Mouse (Mus musculus): Measurements from ENCODE around the gene Pou5f1. TPM values are rescaled to one million over a fixed set of nuclear protein-coding genes. Genes with fewer than 3 reads are reported as not detected.

The Pou5f1 gene
- polyA plus RNA-seq, 1 experiment from 2014 or later, result not detected

GRCm38 (mm10) chr17:35542761-35543411 is 37.1 kb downstream of the Pou5f1 start:
- Histone ChIP-seq H3K36me3 (ENCODE audit: insufficient read depth) (no peaks in the 10 kb centered on the region), H3K27me3 (ENCODE audit: insufficient read depth, low read length) (no peaks in the 10 kb centered on the region), H3K4me1 (ENCODE audit: insufficient read depth) (no peaks in the 10 kb centered on the region), H3K27ac (ENCODE audit: low read depth) (no peak overlapping the region), H3K9ac (no peak overlapping the region), H3K9me3 (ENCODE audit: low read depth, low read length) (no peaks in the 10 kb centered on the region), H3K4me3 (ENCODE audit: low read depth, low read length) (no peak overlapping the region), H3K4me2 (no peak overlapping the region)
- TF ChIP-seq CTCF (IDR thresholded peaks at IDR 0.05; ENCODE audit: low read depth), result no peak
- WGBS, result 72% methylated on average over 15 of the region's 15 CpGs
- DNase-seq (no peak), ATAC-seq (ENCODE audit: insufficient read depth) (no peak)

- ATAC-seq (ENCODE audit: insufficient read depth) (no peak), DNase-seq (no peak)
- Histone ChIP-seq H3K4me1 (ENCODE audit: insufficient read depth) (no peaks in the 10 kb centered on the region), H3K36me3 (ENCODE audit: insufficient read depth) (no peaks in the 10 kb centered on the region), H3K4me3 (ENCODE audit: low read depth, low read length) (no peak overlapping the region), H3K27ac (ENCODE audit: low read depth) (no peak overlapping the region), H3K9me3 (ENCODE audit: low read depth, low read length) (no peaks in the 10 kb centered on the region), H3K4me2 (no peak overlapping the region), H3K9ac (no peak overlapping the region), H3K27me3 (ENCODE audit: insufficient read depth, low read length) (no peaks in the 10 kb centered on the region)
- 49% methylated on average over 14 of the region's 14 CpGs for WGBS
- no peak for TF ChIP-seq CTCF (IDR thresholded peaks at IDR 0.05; ENCODE audit: low read depth)
Measured at GRCm38 (mm10) chr17:35543412-35543861, 37.6 kb downstream of the Pou5f1 start.

GRCm38 (mm10) chr17:35544001-35544400 is 38.2 kb downstream of the Pou5f1 start:
- ATAC-seq (ENCODE audit: insufficient read depth), result no peak
- DNase-seq, result no peak

GRCm38 (mm10) chr17:35544680-35545079 is 38.9 kb downstream of the Pou5f1 start:
- H3K27ac ChIP-seq (ENCODE audit: low read depth), result no peak overlapping the region
- no peak for ATAC-seq (ENCODE audit: insufficient read depth)
- H3K9me3 ChIP-seq (ENCODE audit: low read depth, low read length), result no peaks in the 10 kb centered on the region
- peak; percentile 80 for TF ChIP-seq CTCF (IDR thresholded peaks at IDR 0.05; ENCODE audit: low read depth)
- no peak overlapping the region for H3K4me2 ChIP-seq
- H3K4me1 ChIP-seq (ENCODE audit: insufficient read depth), result no peaks in the 10 kb centered on the region
- WGBS, result 34% methylated on average over 6 of the region's 6 CpGs
- no peaks in the 10 kb centered on the region for H3K36me3 ChIP-seq (ENCODE audit: insufficient read depth)
- no peak overlapping the region for H3K4me3 ChIP-seq (ENCODE audit: low read depth, low read length)
- DNase-seq, result peak; percentile 77
- no peaks in the 10 kb centered on the region for H3K27me3 ChIP-seq (ENCODE audit: insufficient read depth, low read length)
- no peak overlapping the region for H3K9ac ChIP-seq

More at GRCm38 (mm10) chr17:35544001-35544400, 38.2 kb downstream of the Pou5f1 start:
- 65% methylated on average over 6 of the region's 6 CpGs for WGBS
- Histone ChIP-seq H3K4me3 (ENCODE audit: low read depth, low read length) (no peak overlapping the region), H3K9me3 (ENCODE audit: low read depth, low read length) (no peaks in the 10 kb centered on the region), H3K36me3 (ENCODE audit: insufficient read depth) (no peaks in the 10 kb centered on the region), H3K27ac (ENCODE audit: low read depth) (no peak overlapping the region), H3K4me1 (ENCODE audit: insufficient read depth) (no peaks in the 10 kb centered on the region), H3K27me3 (ENCODE audit: insufficient read depth, low read length) (no peaks in the 10 kb centered on the region), H3K9ac (no peak overlapping the region), H3K4me2 (no peak overlapping the region)
- TF ChIP-seq CTCF (IDR thresholded peaks at IDR 0.05; ENCODE audit: low read depth), result no peak

- ATAC-seq (ENCODE audit: insufficient read depth) (no peak), DNase-seq (no peak)
- no peak overlapping the region for H3K9ac ChIP-seq
- H3K4me2 ChIP-seq, result no peak overlapping the region
- H3K27ac ChIP-seq (ENCODE audit: low read depth), result no peak overlapping the region
- 65% methylated on average over 2 of the region's 2 CpGs for WGBS
- no peak overlapping the region for H3K4me3 ChIP-seq (ENCODE audit: low read depth, low read length)
- no peaks in the 10 kb centered on the region for H3K27me3 ChIP-seq (ENCODE audit: insufficient read depth, low read length)
- no peaks in the 10 kb centered on the region for H3K36me3 ChIP-seq (ENCODE audit: insufficient read depth)
- no peaks in the 10 kb centered on the region for H3K9me3 ChIP-seq (ENCODE audit: low read depth, low read length)
- TF ChIP-seq CTCF (IDR thresholded peaks at IDR 0.05; ENCODE audit: low read depth), result no peak
- no peaks in the 10 kb centered on the region for H3K4me1 ChIP-seq (ENCODE audit: insufficient read depth)
Measured at GRCm38 (mm10) chr17:35547465-35547864, 41.6 kb downstream of the Pou5f1 start.

- no peaks in the 10 kb centered on the region for H3K27me3 ChIP-seq (ENCODE audit: insufficient read depth, low read length)
- 0 out of 2 replicates have a peak overlapping the region, but pooled peaks have one; percentile 61 for H3K27ac ChIP-seq (ENCODE audit: low read depth)
- no peak for TF ChIP-seq CTCF (IDR thresholded peaks at IDR 0.05; ENCODE audit: low read depth)
- H3K4me1 ChIP-seq (ENCODE audit: insufficient read depth), result no peaks in the 10 kb centered on the region
- H3K4me2 ChIP-seq, result no peak overlapping the region
- no peak overlapping the region for H3K9ac ChIP-seq
- DNase-seq (no peak), ATAC-seq (ENCODE audit: insufficient read depth) (no peak)
- no peaks in the 10 kb centered on the region for H3K9me3 ChIP-seq (ENCODE audit: low read depth, low read length)
- no peaks in the 10 kb centered on the region for H3K36me3 ChIP-seq (ENCODE audit: insufficient read depth)
- 19% methylated on average over 5 of the region's 5 CpGs for WGBS
- no peak overlapping the region for H3K4me3 ChIP-seq (ENCODE audit: low read depth, low read length)
Measured at GRCm38 (mm10) chr17:35548636-35549035, 42.8 kb downstream of the Pou5f1 start.

- TF ChIP-seq CTCF (IDR thresholded peaks at IDR 0.05; ENCODE audit: low read depth), result no peak
- DNase-seq, result peak; percentile 77
- peak; percentile 84 for ATAC-seq (ENCODE audit: insufficient read depth)
- H3K27me3 ChIP-seq (ENCODE audit: insufficient read depth, low read length), result no peaks in the 10 kb centered on the region
- H3K36me3 ChIP-seq (ENCODE audit: insufficient read depth), result no peaks in the 10 kb centered on the region
- peak overlapping the region; percentile 91 for H3K27ac ChIP-seq (ENCODE audit: low read depth)
- peak overlapping the region; percentile 21 for H3K4me2 ChIP-seq
- H3K4me1 ChIP-seq (ENCODE audit: insufficient read depth), result no peaks in the 10 kb centered on the region
- no peak overlapping the region for H3K4me3 ChIP-seq (ENCODE audit: low read depth, low read length)
- H3K9ac ChIP-seq, result peak overlapping the region; percentile 3
- no peaks in the 10 kb centered on the region for H3K9me3 ChIP-seq (ENCODE audit: low read depth, low read length)
- 25% methylated on average over 15 of the region's 15 CpGs for WGBS
Measured at GRCm38 (mm10) chr17:35549437-35550142, 43.8 kb downstream of the Pou5f1 start.

All from lung, embryonic 14.5 days (tissue).